Mouse (Mus musculus) heart, embryonic 12.5 days (tissue): ENCODE results near the gene Serpinb1c. TPM values are rescaled to one million over a fixed set of nuclear protein-coding genes. Genes with fewer than 3 reads are reported as not detected.
"Not testable (repeated sequence)": the region's sequence is repeated elsewhere in the genome, so short reads cannot be mapped to it uniquely, and the experiment has no call there.

Experiments used
- ATAC-seq: fragments of 200-750 bp; cut with Nextera tagmentation; 2 replicates; pipeline ENCODE4 v1.8.0; 2017; ENCODE audit warnings: moderate TSS enrichment, moderate library complexity; ENCODE audit not compliant: insufficient number of reproducible peaks, low FRiP score
- H3K27ac ChIP-seq: fragments of 300-500 bp; sonication (generic); 2 replicates; pipeline ENCODE4 v1.5.1; 2016; ENCODE audit warnings: mild to moderate bottlenecking, moderate library complexity; ENCODE audit not compliant: poor library complexity, severe bottlenecking
- H3K27me3 ChIP-seq: fragments of 300-500 bp; sonication (generic); replicated peaks from 2 replicates; pipeline ENCODE4 v1.6.1; 2016; ENCODE audit warnings: mild to moderate bottlenecking, moderate library complexity
- H3K36me3 ChIP-seq: fragments of 300-500 bp; sonication (generic); 2 replicates; pipeline ENCODE4 v1.6.1; 2016; ENCODE audit warnings: mild to moderate bottlenecking, moderate library complexity
- H3K4me1 ChIP-seq: fragments of 300-500 bp; sonication (generic); replicated peaks from 2 replicates; pipeline ENCODE4 v1.6.1; 2016; ENCODE audit warnings: mild to moderate bottlenecking
- H3K4me2 ChIP-seq: fragments of 300-500 bp; sonication (generic); 2 replicates; pipeline ENCODE4 v1.6.1; 2016; ENCODE audit warnings: mild to moderate bottlenecking, moderate library complexity
- H3K4me3 ChIP-seq: fragments of 300-500 bp; sonication (generic); 2 replicates; pipeline ENCODE4 v1.5.1; 2016; ENCODE audit warnings: mild to moderate bottlenecking
- H3K9ac ChIP-seq: fragments of 300-500 bp; sonication (generic); 2 replicates; pipeline ENCODE4 v1.6.1; 2016; ENCODE audit warnings: mild to moderate bottlenecking, moderate library complexity
- H3K9me3 ChIP-seq: fragments of 300-500 bp; sonication (generic); replicated peaks from 2 replicates; pipeline ENCODE4 v1.6.1; 2016; ENCODE audit warnings: mild to moderate bottlenecking, moderate library complexity
- WGBS: fragments of 180-500 bp; shearing (Covaris S2); methylation state at CpG from one replicate; pipeline ENCODE4 v1.1.7; 2016; 5-methylcytosine and 5-hydroxymethylcytosine counted together
- polyA plus RNA-seq: library from polyadenylated mRNA; unstranded; fragments of >200 nt; fragmentation: Nextera tagmentation; extraction: Ambion mirVana; gene quantifications from 2 replicates; pipeline ENCODE4 v1.2.1, GENCODE M21; 2016

Gene Serpinb1c
- polyA plus RNA-seq, 1 experiment from 2014 or later, result 0.26 TPM

DNA sequence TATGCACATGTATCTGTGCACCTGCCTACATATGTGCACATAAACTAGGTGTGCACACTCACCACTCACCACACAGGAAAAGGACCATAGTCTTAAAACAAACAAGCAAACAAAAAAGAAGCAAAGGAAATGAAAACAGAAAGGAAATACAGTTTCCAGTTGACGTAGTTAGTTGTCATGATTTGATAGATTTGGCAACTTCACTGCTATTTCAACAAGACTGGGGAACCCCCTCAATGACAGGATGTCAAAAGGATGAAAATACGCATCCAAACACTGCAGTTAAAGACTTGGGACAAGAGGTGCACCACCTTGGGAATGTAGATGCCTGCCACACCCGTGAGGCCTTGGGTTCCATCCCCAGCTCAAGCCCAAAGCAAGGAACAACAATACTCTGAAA is 33.5 kb downstream of the Serpinb1c start:
- not testable (repeated sequence) for H3K36me3 ChIP-seq, H3K27ac ChIP-seq, H3K9me3 ChIP-seq, H3K9ac ChIP-seq, H3K27me3 ChIP-seq, H3K4me2 ChIP-seq, H3K4me1 ChIP-seq, H3K4me3 ChIP-seq, ATAC-seq
- WGBS, result 80% methylated on average over 3 of the region's 3 CpGs

DNA sequence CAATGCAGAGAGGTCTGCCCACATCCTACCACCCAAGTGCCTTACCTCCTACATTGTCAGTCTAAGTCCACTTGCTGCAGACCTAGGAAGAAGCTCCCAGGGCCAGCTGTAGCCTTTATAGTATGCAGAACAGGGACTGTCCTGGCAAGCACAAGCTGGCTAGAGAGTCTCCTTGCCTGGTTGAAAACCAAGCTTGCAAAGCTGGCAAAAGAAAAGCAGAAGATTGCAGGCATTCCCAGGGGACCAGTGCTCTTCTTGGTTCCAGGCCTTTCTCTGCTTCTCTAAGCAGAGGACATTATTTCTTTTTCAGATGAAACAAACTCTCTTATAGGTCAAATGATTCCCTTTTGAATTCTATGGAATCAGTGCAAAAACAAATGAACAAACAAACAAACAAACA is 34.6 kb downstream of the Serpinb1c start:
- H3K27ac ChIP-seq, result no peak overlapping the region
- H3K4me1 ChIP-seq, result 0 out of 2 replicates have a peak, but pooled peaks cover 2% of the 10 kb centered on the region
- H3K36me3 ChIP-seq, result no peaks in the 10 kb centered on the region
- no peak overlapping the region for H3K4me3 ChIP-seq
- H3K9me3 ChIP-seq, result no peaks in the 10 kb centered on the region
- H3K4me2 ChIP-seq, result no peak overlapping the region
- no peaks in the 10 kb centered on the region for H3K27me3 ChIP-seq
- ATAC-seq, result no peak
- H3K9ac ChIP-seq, result no peak overlapping the region

DNA sequence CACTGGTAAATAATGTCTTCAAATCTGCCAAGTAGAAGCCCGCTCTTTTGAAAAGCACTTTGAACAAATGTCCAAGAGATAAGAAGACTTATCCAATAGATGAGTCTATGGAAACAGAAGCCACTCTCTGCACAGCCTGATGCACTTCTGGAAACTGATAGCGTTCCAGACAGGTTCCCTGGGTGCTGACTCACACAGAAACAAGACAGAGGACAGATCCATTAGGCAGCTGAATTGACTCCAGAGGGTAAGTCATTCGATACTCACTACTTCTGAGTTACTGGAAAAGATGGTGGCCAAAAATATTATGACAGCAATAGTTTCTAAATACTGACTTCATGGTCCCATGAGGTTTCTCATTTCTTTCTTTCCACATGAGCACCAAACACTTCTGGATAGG is 37.2 kb downstream of the Serpinb1c start:
- no peak overlapping the region for H3K9ac ChIP-seq
- no peak for ATAC-seq
- H3K4me1 ChIP-seq, result 0 out of 2 replicates have a peak, but pooled peaks cover 2% of the 10 kb centered on the region
- H3K4me2 ChIP-seq, result no peak overlapping the region
- no peaks in the 10 kb centered on the region for H3K27me3 ChIP-seq
- H3K4me3 ChIP-seq, result no peak overlapping the region
- no peaks in the 10 kb centered on the region for H3K36me3 ChIP-seq
- H3K9me3 ChIP-seq, result no peaks in the 10 kb centered on the region
- no peak overlapping the region for H3K27ac ChIP-seq
- WGBS, result 24% methylated on average over 3 of the region's 3 CpGs

DNA sequence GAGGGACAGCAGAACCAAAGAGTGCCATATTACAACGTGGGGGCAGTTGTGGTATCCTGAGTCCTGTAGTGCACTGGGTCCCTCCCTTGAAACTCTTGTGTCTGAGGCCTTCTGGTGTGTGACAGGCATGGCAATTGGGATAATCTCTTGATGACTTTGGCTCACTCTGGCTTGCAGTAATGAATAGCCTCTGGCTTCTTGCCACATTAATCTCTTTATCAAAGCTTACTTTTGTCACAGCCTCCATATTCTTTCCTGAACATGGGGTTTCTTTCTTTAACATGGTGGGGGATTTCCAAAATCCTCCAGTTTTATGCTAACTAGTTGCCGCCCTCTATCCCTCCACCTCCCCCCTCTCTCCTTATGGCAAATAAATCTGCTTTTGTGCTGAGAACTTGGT is 44.9 kb downstream of the Serpinb1c start:
- Histone ChIP-seq H3K27ac (no peak overlapping the region), H3K4me2 (no peak overlapping the region), H3K4me1 (peaks cover 21% of the 10 kb centered on the region), H3K9me3 (no peaks in the 10 kb centered on the region), H3K27me3 (no peaks in the 10 kb centered on the region), H3K9ac (no peak overlapping the region), H3K4me3 (no peak overlapping the region), H3K36me3 (no peaks in the 10 kb centered on the region)
- no peak for ATAC-seq
- WGBS, result 69% methylated on average over 2 of the region's 2 CpGs

DNA sequence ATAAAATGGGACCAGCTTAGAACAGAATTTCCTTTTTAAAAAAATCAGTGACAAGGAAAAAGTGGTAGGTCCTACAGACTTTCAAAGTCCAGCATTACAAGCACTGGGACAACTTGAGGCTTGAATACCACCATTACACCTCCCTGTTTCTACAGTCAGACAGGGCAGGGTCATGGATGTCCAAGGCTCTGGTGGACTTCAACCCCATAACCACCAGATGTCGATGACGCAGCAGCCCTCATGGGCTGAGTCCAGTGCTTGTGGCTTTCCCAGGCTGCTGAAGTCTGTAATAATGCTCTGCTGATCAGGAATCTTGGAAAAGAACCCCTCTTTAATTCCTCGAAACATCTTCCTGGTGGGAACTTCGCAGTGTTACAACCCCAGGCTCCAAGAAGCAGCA is 45.5 kb downstream of the Serpinb1c start:
- WGBS, result 90% methylated on average over 4 of the region's 4 CpGs
- Histone ChIP-seq H3K27me3 (no peaks in the 10 kb centered on the region), H3K4me2 (no peak overlapping the region), H3K9ac (no peak overlapping the region), H3K4me1 (peaks cover 21% of the 10 kb centered on the region), H3K9me3 (no peaks in the 10 kb centered on the region), H3K27ac (no peak overlapping the region), H3K36me3 (no peaks in the 10 kb centered on the region), H3K4me3 (no peak overlapping the region)
- ATAC-seq, result no peak

DNA sequence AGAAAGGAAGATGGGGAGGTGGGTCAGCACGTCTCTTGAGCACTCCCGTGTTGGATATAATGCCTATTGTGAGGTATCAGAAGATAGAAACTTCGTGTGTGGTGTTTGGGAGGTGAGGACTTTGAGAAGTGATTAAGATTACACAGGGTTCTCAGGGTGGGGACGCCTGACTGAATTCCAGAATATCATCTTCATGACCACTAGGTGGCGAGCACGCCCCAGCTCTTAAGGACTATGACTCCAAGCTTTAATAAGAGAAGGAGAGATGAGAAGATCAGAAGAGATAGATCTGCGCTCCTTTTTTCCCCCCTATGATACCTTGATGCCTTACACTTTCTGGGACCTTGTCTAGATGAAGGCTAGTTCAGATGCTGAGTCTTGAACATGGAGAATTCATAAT is 46.0 kb downstream of the Serpinb1c start:
- H3K27me3 ChIP-seq, result no peaks in the 10 kb centered on the region
- H3K36me3 ChIP-seq, result no peaks in the 10 kb centered on the region
- H3K4me2 ChIP-seq, result no peak overlapping the region
- H3K4me1 ChIP-seq, result peaks cover 21% of the 10 kb centered on the region
- no peak for ATAC-seq
- no peak overlapping the region for H3K9ac ChIP-seq
- no peak overlapping the region for H3K4me3 ChIP-seq
- no peak overlapping the region for H3K27ac ChIP-seq
- WGBS, result 10% methylated on average over 7 of the region's 7 CpGs
- no peaks in the 10 kb centered on the region for H3K9me3 ChIP-seq

DNA sequence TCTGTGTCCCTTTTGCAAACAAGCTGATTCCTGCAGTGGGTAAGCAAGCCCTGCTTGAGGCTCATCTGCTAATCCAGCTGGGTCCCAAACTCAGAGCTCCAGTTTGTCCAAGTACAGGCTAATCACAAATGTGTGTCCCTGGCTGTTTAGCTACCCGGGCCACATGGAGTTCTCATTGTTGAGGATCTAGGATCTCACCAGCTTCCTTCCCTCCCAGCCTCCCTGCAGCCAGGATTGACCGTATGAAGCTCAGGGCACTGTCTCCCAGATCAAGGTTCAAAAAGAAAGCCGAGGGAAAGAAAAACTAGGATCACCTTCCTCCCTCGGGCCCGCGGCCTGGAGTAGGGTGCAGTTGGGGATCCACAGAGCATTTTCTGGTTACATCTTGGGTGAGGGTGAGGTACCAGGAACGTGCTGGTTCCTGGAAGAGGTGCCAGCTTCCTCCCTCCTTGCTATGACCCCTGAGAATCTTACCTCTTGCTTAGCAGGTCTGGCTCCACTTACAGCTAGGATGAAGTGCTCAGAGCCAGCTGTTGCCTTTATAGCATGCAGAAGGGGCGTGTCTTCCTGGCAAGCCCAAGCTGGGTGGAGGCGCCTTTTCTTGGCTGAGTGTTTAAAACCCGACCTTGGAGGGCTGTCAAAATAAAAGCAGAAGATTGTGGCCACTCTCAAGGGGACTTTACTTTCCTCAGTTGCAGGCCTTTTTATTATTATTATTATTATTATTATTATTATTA is 47.2 kb downstream of the Serpinb1c start, which contains the start of gene Serpinb1a:
Serpinb1a (minus strand) TSS at position 518 of the 737 bp plus-strand sequence.
- ATAC-seq, result no peak

DNA sequence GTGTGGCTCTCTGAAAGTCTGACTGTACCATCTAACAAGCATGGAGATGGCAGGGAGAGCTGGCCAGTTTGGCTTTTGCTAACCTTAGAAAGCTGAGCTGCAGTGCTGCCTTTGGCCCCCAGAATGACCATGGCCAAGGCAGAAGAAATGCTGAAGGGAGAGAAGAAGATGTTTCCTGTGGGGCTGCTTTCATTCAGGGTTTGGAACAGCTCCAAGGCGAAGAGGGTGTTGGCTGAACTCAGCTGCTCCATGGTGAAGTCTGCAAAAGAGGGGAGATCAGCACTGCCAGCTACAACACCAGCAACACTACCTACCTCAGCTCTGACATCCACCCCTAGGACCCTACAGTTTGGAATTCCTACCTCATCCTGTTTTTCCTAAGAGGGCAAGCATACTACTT is 47.9 kb downstream of the Serpinb1c start:
- H3K4me1 ChIP-seq, result peaks cover 21% of the 10 kb centered on the region
- H3K9ac ChIP-seq, result no peak overlapping the region
- H3K27ac ChIP-seq, result no peak overlapping the region
- no peak overlapping the region for H3K4me3 ChIP-seq
- no peaks in the 10 kb centered on the region for H3K27me3 ChIP-seq
- no peaks in the 10 kb centered on the region for H3K36me3 ChIP-seq
- H3K4me2 ChIP-seq, result no peak overlapping the region
- no peaks in the 10 kb centered on the region for H3K9me3 ChIP-seq
- no peak for ATAC-seq
- WGBS, result 61% methylated on average over 1 of the region's 1 CpGs

More for the DNA sequence above, 47.2 kb downstream of the Serpinb1c start, which contains the start of gene Serpinb1a:
- Histone ChIP-seq H3K36me3 (no peaks in the 10 kb centered on the region), H3K4me3 (no peak within 1 kb of the TSS), H3K27me3 (no peaks in the 10 kb centered on the region), H3K9ac (no peak within 1 kb of the TSS), H3K27ac (no peak within 1 kb of the TSS), H3K4me1 (peaks cover 21% of the 10 kb centered on the region), H3K4me2 (0 out of 2 replicates have a peak within 1 kb of the TSS, but pooled peaks have one; percentile 3), H3K9me3 (no peaks in the 10 kb centered on the region)
- WGBS, result 53% methylated on average over 10 of the region's 10 CpGs

DNA sequence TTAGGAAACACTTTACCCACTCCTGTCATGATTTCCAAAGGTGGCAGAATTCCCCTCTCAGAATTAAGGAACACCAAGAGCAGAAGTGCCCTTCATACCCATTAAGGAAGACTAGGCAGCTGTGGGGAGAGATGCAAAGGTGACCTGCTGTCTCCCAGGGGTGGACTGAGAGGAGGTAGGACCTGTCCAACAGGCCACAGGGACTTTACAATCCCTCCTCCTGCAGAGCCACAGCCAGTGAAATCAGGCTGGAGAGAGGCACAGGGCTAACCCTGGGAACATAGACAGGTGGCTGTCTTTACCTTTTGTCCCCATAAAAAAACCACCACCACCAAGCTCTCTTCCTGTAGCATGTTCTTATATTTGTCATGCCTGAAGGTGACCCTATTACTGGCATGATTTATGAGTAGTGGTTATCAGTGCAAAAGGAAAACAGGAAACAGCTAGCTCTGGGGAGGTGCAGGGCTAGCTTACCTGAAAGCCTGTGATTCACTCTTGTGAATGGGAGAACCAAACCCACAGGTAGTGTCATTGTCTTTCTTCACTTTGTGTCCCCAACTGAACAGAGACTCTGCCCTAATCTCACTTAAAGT is 48.4 kb downstream of the Serpinb1c start:
- Histone ChIP-seq H3K4me2 (no peak overlapping the region), H3K27me3 (no peaks in the 10 kb centered on the region), H3K4me1 (peaks cover 21% of the 10 kb centered on the region), H3K4me3 (no peak overlapping the region), H3K9ac (no peak overlapping the region), H3K27ac (no peak overlapping the region), H3K9me3 (no peaks in the 10 kb centered on the region), H3K36me3 (no peaks in the 10 kb centered on the region)
- no peak for ATAC-seq

DNA sequence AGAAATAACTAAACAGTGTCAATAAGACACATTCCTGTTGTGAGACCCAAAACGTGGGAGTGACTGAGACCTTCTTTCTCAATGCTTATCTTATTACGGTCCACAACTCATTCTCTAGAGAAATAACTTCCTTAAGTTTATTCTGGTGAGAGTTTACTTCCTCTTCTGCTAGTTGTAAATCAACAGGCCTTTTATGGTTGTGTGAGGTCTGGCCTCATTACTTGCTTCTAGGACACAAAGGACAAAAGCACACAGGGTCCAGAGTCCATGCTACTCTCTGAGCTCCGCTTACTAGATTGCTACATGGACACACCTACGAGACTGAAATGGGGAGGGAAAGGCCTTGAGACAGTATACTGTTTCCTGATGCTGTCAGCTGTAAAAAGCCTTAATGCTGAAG is 48.9 kb downstream of the Serpinb1c start:
- Histone ChIP-seq H3K27me3 (no peaks in the 10 kb centered on the region), H3K4me2 (no peak overlapping the region), H3K27ac (no peak overlapping the region), H3K9ac (no peak overlapping the region), H3K36me3 (no peaks in the 10 kb centered on the region), H3K9me3 (no peaks in the 10 kb centered on the region), H3K4me3 (no peak overlapping the region), H3K4me1 (peaks cover 21% of the 10 kb centered on the region)
- 52% methylated on average over 4 of the region's 4 CpGs for WGBS
- ATAC-seq, result no peak

DNA sequence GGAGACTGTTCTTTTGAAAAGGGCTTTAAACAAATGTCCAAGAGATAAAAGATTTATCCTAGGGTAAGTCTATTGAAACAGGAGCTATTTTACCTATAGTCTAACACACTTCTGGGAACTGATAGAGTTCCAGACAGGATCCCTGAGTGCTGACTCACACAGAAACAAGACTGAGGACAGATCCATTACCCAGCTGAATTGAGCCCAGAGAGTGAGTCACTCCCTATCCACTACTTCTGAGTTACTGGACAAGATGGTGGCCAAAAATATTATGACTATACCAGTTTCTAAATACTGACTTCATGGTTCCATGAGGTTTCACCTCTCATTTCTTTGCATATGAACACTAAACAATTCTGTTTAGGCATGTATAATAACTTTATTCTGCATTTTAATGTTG is 51.8 kb downstream of the Serpinb1c start:
- Histone ChIP-seq H3K9ac (no peak overlapping the region), H3K27ac (no peak overlapping the region), H3K4me1 (peaks cover 21% of the 10 kb centered on the region), H3K4me3 (no peak overlapping the region), H3K9me3 (no peaks in the 10 kb centered on the region), H3K4me2 (no peak overlapping the region), H3K36me3 (no peaks in the 10 kb centered on the region), H3K27me3 (no peaks in the 10 kb centered on the region)
- no peak for ATAC-seq

DNA sequence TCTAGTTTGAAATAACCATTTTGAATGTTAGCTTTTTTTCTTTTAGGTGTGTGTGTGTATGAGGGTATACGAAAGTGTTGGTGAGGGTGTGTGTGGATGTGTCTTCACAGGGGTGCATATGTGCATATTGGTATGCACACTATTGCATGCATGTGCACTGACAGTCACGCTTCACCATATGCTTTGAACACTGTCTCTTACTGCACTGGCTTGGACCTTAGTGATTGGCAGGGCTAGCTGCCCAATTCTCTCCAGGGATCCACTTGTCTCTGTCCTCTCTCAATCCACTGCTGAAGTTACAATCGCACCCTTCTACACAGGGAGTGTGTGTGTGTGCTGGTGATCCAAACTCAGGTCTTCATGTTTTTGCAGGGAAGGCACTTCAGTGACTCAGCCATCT is 56.7 kb downstream of the Serpinb1c start:
- WGBS, result 90% methylated on average over 3 of the region's 3 CpGs
- Histone ChIP-seq H3K4me3 (no peak overlapping the region), H3K9me3 (no peaks in the 10 kb centered on the region), H3K4me2 (no peak overlapping the region), H3K27me3 (no peaks in the 10 kb centered on the region), H3K4me1 (no peaks in the 10 kb centered on the region), H3K27ac (no peak overlapping the region), H3K9ac (no peak overlapping the region), H3K36me3 (no peaks in the 10 kb centered on the region)
- no peak for ATAC-seq
